Mouse (Mus musculus) G1E (cell line): ENCODE measurements around the gene Rdh16f1.

Experiments used
- CTCF ChIP-seq: IDR thresholded peaks from 2 replicates; pipeline ENCODE4 v1.5.1; 2012; ENCODE audit warnings: low read depth, low read length, inconsistent platforms, mixed read lengths
- GATA1 ChIP-seq: IDR thresholded peaks from 2 replicates; pipeline ENCODE4 v1.6.1; 2012; ENCODE audit warnings: borderline replicate concordance, low read length, inconsistent platforms, mixed read lengths
- POLR2AphosphoS5 ChIP-seq: IDR thresholded peaks from 2 replicates; pipeline ENCODE4 v1.6.1; 2012; ENCODE audit warnings: low read depth, low read length, inconsistent platforms; ENCODE audit not compliant: insufficient replicate concordance
- TAL1 ChIP-seq: conservative IDR thresholded peaks from 2 replicates; pipeline ENCODE4 v1.6.1; 2012; ENCODE audit warnings: low read depth, low read length, inconsistent platforms, mixed read lengths

DNA sequence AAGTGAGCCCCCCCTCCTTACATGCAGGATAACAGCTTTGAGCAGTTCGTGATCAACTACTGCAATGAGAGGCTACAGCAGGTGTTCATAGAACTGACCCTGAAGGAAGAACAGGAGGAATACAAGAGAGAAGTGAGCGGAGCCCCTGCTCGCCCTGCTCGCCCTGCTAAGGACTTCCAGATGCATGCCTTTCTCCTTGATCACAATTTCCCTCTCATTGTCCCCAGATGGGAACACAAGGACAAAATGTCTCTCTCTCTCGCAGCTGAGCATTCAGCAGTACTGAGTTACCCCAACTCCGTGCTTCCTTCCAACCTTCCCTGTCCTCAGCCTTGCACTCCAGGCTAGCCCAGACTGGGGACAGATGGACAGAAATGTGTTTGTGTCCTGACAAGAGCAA lies 46.9 kb upstream of the Rdh16f1 start:
- TF ChIP-seq CTCF = no peak
- no peak for TF ChIP-seq GATA1
- no peak for TF ChIP-seq POLR2AphosphoS5
- TF ChIP-seq TAL1 = no peak
